12 mouse cellular contexts compared by ENCODE assay signal in the genomic region with DNA sequence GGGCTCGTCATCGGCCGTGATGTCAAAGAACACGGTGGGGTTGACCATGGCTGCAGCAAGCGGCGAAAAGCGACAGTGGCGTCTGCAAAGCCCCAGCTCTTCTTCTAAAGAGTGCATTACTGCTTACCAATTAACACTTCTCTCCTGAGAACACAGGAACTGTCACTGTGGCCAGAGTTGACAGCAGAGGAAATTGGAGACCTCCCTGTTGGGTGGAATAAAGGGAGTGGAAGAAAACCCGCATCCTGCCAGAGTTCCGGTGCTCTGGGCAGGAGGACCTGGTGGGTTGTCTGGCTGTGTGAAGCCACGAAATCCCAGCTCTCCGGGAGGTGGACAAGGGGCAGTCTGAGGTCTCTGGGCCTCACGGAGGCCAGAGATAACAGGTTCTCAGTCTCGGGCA.
"Had no signal": no experiment of that assay in that cellular context is flagged by ENCODE, and none has a peak within 500 bp of the region (broad histone marks: within the 10 kb centered on the region; RNA-seq: fewer than 3 reads in every experiment).

No protein-coding gene starts in this region.

- DNase-seq: retina, postnatal 1 day; right cerebral cortex, adult 18-20 months; right cerebral cortex, postnatal 14 days; right cerebral cortex, postnatal 25 days; right cerebral cortex, postnatal 4 days; spleen, adult 18-20 months; thymus, adult 18-20 months; thymus, adult 2 months; thymus, postnatal 14 days; thymus, postnatal 25 days; thymus, postnatal 36 days; thymus, postnatal 4 days had no signal
